Mouse (Mus musculus) small intestine, adult 2 months (tissue): ENCODE measurements around the gene Exoc2. TPM values are rescaled to one million over a fixed set of nuclear protein-coding genes. Genes with fewer than 3 reads are reported as not detected.
A peak's percentile ranks its signal among the peaks of the same experiment; 100 is the strongest.

Experiments
- H3K27ac ChIP-seq: fragments of 200-500 bp; 2 replicates; pipeline ENCODE4 v1.5.1; 2012; ENCODE audit warnings: low read depth, low read length, control low read depth, inconsistent platforms; ENCODE audit not compliant: insufficient read depth
- H3K27me3 ChIP-seq: fragments of 200-500 bp; 2 replicates; pipeline ENCODE4 v1.6.1; 2012; ENCODE audit warnings: mild to moderate bottlenecking, moderate library complexity, low read length, inconsistent platforms; ENCODE audit not compliant: control insufficient read depth, insufficient read depth
- H3K36me3 ChIP-seq: fragments of 200-500 bp; 2 replicates; pipeline ENCODE4 v1.6.1; 2012; ENCODE audit warnings: mild to moderate bottlenecking, low read length, control low read depth, inconsistent platforms; ENCODE audit not compliant: control insufficient read depth, insufficient read depth
- H3K4me1 ChIP-seq: fragments of 200-500 bp; 2 replicates; pipeline ENCODE4 v1.6.1; 2012; ENCODE audit warnings: low read length, inconsistent platforms, mixed read lengths; ENCODE audit not compliant: control insufficient read depth, insufficient read depth, insufficient read length
- H3K4me3 ChIP-seq: fragments of 200-500 bp; 2 replicates; pipeline ENCODE4 v1.5.1; 2012; ENCODE audit warnings: low read depth, mild to moderate bottlenecking, control low read depth, inconsistent platforms, low read length, moderate library complexity
- CTCF ChIP-seq: fragments of 200-500 bp; IDR thresholded peaks from 2 replicates; pipeline ENCODE4 v1.5.1; 2012; ENCODE audit warnings: low read depth, mild to moderate bottlenecking, control low read depth, inconsistent platforms, low read length, moderate library complexity, mixed read lengths; ENCODE audit not compliant: insufficient replicate concordance, insufficient read length; ENCODE audit errors: extremely low read depth
- POLR2A ChIP-seq: fragments of 200-500 bp; IDR thresholded peaks from 2 replicates; pipeline ENCODE4 v1.6.1; 2012; ENCODE audit warnings: low read depth, mild to moderate bottlenecking, control low read depth, inconsistent platforms, low read length, moderate library complexity
- WGBS: fragments of 180-500 bp; shearing (Covaris S2); methylation state at CpG from one replicate; pipeline ENCODE4 v1.1.7; 2018; 5-methylcytosine and 5-hydroxymethylcytosine counted together
- polyA plus RNA-seq: library from polyadenylated mRNA; depleted of rRNA; stranded (reverse); fragments of >200 nt; gene quantifications from 2 replicates; pipeline ENCODE4 v1.2.3, GENCODE M21; 2012

Gene Exoc2
- polyA plus RNA-seq, 1 experiment: 3.6 TPM

GRCm38 (mm10) chr13:30947540-30947939 lies 26.4 kb downstream of the Exoc2 start, which contains the start of gene Hus1b:
Gene Hus1b, minus strand, starts transcription at chr13:30947759.
- TF ChIP-seq POLR2A: no peak
- TF ChIP-seq CTCF: no peak
- no peaks in the 10 kb centered on the region for H3K4me1 ChIP-seq
- no peak within 1 kb of the TSS; the same call in 1 of the 2 replicates for H3K27ac ChIP-seq
- H3K36me3 ChIP-seq: no peaks in the 10 kb centered on the region
- no peaks in the 10 kb centered on the region for H3K27me3 ChIP-seq
- no peak within 1 kb of the TSS for H3K4me3 ChIP-seq
- WGBS: 92% methylated on average over 11 of the region's 11 CpGs

GRCm38 (mm10) chr13:30947129-30947528 lies 26.8 kb downstream of the Exoc2 start:
- Histone ChIP-seq H3K27ac (no peak overlapping the region; the same call in 1 of the 2 replicates), H3K4me1 (no peaks in the 10 kb centered on the region), H3K4me3 (no peak overlapping the region), H3K36me3 (no peaks in the 10 kb centered on the region), H3K27me3 (no peaks in the 10 kb centered on the region)
- WGBS: 88% methylated on average over 15 of the region's 15 CpGs
- TF ChIP-seq POLR2A (no peak), CTCF (no peak)

GRCm38 (mm10) chr13:30945788-30946187 lies 28.1 kb downstream of the Exoc2 start:
- no peak overlapping the region for H3K4me3 ChIP-seq
- H3K36me3 ChIP-seq: no peaks in the 10 kb centered on the region

GRCm38 (mm10) chr13:30932972-30933371 lies 40.9 kb downstream of the Exoc2 start:
- TF ChIP-seq CTCF (no peak), POLR2A (no peak)
- Histone ChIP-seq H3K36me3 (peaks cover 11% of the 10 kb centered on the region), H3K4me3 (no peak overlapping the region), H3K27ac (peak overlapping the region; percentile 39), H3K27me3 (no peaks in the 10 kb centered on the region), H3K4me1 (no peaks in the 10 kb centered on the region; the same call in 1 of the 2 replicates)
- WGBS: 41% methylated on average over 6 of the region's 6 CpGs

More at GRCm38 (mm10) chr13:30945788-30946187, 28.1 kb downstream of the Exoc2 start:
- no peak for TF ChIP-seq CTCF
- no peak for TF ChIP-seq POLR2A
- Histone ChIP-seq H3K27ac (no peak overlapping the region), H3K27me3 (no peaks in the 10 kb centered on the region), H3K4me1 (no peaks in the 10 kb centered on the region)

GRCm38 (mm10) chr13:30931613-30932012 lies 42.3 kb downstream of the Exoc2 start:
- 66% methylated on average over 4 of the region's 4 CpGs for WGBS
- H3K27ac ChIP-seq: no peak overlapping the region
- no peak overlapping the region for H3K4me3 ChIP-seq
- no peak for TF ChIP-seq CTCF
- no peak for TF ChIP-seq POLR2A
- no peaks in the 10 kb centered on the region; the same call in 1 of the 2 replicates for H3K4me1 ChIP-seq
- H3K27me3 ChIP-seq: no peaks in the 10 kb centered on the region
- peaks cover 10% of the 10 kb centered on the region for H3K36me3 ChIP-seq

GRCm38 (mm10) chr13:30929119-30929518 lies 44.8 kb downstream of the Exoc2 start:
- WGBS: 81% methylated on average over 2 of the region's 2 CpGs
- H3K4me3 ChIP-seq: no peak overlapping the region
- H3K36me3 ChIP-seq: peaks cover 16% of the 10 kb centered on the region
- no peak for TF ChIP-seq CTCF
- no peak for TF ChIP-seq POLR2A
- H3K4me1 ChIP-seq: no peaks in the 10 kb centered on the region; the same call in 1 of the 2 replicates
- H3K27ac ChIP-seq: no peak overlapping the region
- H3K27me3 ChIP-seq: no peaks in the 10 kb centered on the region

GRCm38 (mm10) chr13:30924269-30924668 lies 49.6 kb downstream of the Exoc2 start:
- H3K27ac ChIP-seq: no peak overlapping the region
- 84% methylated on average over 6 of the region's 6 CpGs for WGBS
- H3K4me1 ChIP-seq: no peaks in the 10 kb centered on the region
- H3K4me3 ChIP-seq: no peak overlapping the region
- TF ChIP-seq POLR2A (no peak), CTCF (no peak)
- H3K36me3 ChIP-seq: peaks cover 15% of the 10 kb centered on the region
- H3K27me3 ChIP-seq: no peaks in the 10 kb centered on the region

GRCm38 (mm10) chr13:30921914-30922313 lies 52.0 kb downstream of the Exoc2 start:
- TF ChIP-seq CTCF (no peak), POLR2A (no peak)
- H3K36me3 ChIP-seq: peaks cover 12% of the 10 kb centered on the region
- H3K4me1 ChIP-seq: no peaks in the 10 kb centered on the region
- H3K4me3 ChIP-seq: no peak overlapping the region
- no peak overlapping the region for H3K27ac ChIP-seq
- 87% methylated on average over 4 of the region's 4 CpGs for WGBS
- no peaks in the 10 kb centered on the region for H3K27me3 ChIP-seq
